Mouse (Mus musculus) megakaryocyte, embryonic 14.5 days (primary cell): Measurements from ENCODE around the gene Vwa5b1.

Source experiments
- FLI1 ChIP-seq: IDR thresholded peaks from 2 replicates; pipeline ENCODE4 v1.6.1; 2012; ENCODE audit warnings: low read length, inconsistent platforms, mixed read lengths
- GATA1 ChIP-seq: IDR thresholded peaks from 3 replicates; pipeline ENCODE4 v1.6.1; 2012; ENCODE audit warnings: mixed read lengths, low read length, inconsistent platforms, borderline replicate concordance

DNA sequence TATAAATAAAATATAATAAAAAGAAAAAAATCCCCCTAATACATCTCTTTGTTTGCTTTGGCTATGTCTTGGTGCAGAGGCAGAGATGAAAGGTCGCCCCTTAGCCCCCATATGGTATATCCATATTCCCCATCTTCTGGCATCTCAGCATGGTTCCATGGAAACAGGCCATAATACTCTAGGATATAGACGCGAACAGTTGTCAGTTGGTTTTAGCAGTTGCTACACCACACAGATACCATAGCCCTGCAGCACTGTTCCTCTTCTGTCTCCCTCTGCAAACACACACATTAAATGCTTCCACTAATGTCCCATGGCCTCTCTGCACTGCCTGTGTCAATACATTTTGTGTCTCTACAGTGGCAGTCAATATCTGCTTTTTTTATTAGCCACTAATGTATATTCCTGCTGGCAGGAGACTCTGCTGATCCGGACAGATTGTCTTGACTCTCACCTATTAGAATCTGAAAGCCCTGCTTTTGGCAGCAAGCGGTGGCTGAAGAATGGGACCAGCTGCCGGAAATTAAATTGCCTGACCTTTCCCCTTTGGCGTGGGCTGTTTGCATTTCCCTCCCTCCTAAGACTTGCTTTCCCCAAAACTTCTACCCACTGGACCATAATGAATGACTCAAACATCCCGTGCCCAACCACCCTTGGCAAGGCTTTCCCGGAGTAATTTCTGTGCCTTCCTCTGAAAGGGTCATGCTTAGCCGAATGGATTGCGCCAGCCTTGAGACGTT is 39.1 kb downstream of the Vwa5b1 start:
- TF ChIP-seq GATA1 = no peak
- no peak for TF ChIP-seq FLI1
